Mouse (Mus musculus): ENCODE data around the gene Zfp352. TPM values are rescaled to one million over a fixed set of nuclear protein-coding genes. Genes with fewer than 3 reads are reported as not detected.

Zfp352 gene
- total and polyA plus RNA-seq, 3 experiments: 0.27 TPM; not detected in 2

- Histone ChIP-seq H3K4me3 (ENCODE audit: low read depth, low read length) (no peak overlapping the region), H3K9me3 (replicated peaks) (peaks cover 3% of the 10 kb centered on the region; the same call in 1 of the 2 replicates), H3K36me3 (replicated peaks) (no peaks in the 10 kb centered on the region), H3K4me1 (ENCODE audit: insufficient read depth, low read depth, low read length) (no peaks in the 10 kb centered on the region), H3K27me3 (ENCODE audit: insufficient read depth, low read length) (no peaks in the 10 kb centered on the region)
- DNase-seq (ENCODE audit: low spot score) (no peak), ATAC-seq (ENCODE audit: extremely low read depth, insufficient number of reproducible peaks, low FRiP score, poor library complexity, severe bottlenecking) (no peak)
- TF ChIP-seq GATA2 (IDR thresholded peaks at IDR 0.05; ENCODE audit: borderline replicate concordance, low read depth, low read length): no peak
Observed at GRCm38 (mm10) chr4:90269781-90270180, 51.2 kb downstream of the Zfp352 start.

Measured in G1E (cell line).